Mouse (Mus musculus): ENCODE measurements around the gene Abhd14a.
"Not testable (repeated sequence)": the region's sequence is repeated elsewhere in the genome, so short reads cannot be mapped to it uniquely, and the experiment has no call there.

Gene Abhd14a

GRCm38 (mm10) chr9:106447348-106447747 is at the start of gene Abhd14a, which contains the start of gene Abhd14b:
Gene Abhd14a, minus strand, starts transcription at chr9:106447678.
Gene Abhd14b, plus strand, starts transcription at chr9:106447459.
- peak; percentile 96 to 98 for DNase-seq

DNA sequence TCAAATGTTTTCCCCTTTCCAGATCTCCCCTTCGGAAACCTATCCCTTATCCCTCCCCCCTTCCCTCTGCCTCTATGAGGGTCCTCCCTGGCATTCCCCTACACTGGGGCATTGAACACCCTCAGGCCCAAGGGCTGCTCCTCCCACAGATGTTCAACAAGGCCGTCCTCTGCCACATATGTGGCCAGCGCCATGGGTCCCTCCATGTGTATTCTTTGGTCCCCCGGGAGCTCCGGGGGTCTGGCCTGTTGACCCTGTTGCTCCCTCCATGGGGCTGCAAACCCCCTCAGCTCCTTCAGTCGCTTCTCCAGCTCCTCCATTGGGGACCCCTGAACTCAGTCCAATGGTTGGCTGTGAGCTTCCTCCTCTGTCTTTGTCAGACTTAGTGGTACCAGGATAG is 40.1 kb upstream of the Abhd14a start:
- DNase-seq, result not testable (repeated sequence)

- DNase-seq, result no peak
Measured at GRCm38 (mm10) chr9:106485076-106485475, 37.6 kb upstream of the Abhd14a start.

- DNase-seq, result no peak
Measured at GRCm38 (mm10) chr9:106483606-106484005, 36.1 kb upstream of the Abhd14a start.

GRCm38 (mm10) chr9:106483136-106483535 is 35.7 kb upstream of the Abhd14a start:
- no peak for DNase-seq

DNA sequence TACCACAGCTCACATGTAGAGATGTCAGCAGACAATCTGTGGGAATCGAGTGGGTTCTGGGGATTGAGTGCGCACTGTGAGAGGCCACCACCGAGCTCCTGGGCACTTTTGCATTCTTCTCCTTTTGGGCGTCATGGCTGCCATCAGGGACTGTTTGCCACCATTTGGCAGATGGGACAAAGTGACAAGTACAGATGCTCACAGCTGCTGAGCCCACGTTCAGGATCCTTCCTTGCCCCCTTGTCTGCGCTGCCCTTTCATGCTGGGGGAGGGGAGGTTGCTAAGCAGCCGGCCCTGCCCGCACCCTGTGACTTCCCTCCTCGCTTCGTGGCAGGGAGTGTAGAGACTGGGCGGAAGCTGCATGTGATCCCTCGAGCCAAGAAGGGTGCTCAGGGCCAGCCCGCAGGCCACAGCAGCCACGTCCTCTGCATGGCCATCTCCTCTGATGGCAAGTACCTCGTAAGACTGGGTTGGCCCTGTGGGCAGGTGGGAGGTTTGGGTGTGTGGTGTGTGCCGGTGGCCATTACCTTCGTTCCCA is 35.2 kb upstream of the Abhd14a start:
- no peak for DNase-seq

DNA sequence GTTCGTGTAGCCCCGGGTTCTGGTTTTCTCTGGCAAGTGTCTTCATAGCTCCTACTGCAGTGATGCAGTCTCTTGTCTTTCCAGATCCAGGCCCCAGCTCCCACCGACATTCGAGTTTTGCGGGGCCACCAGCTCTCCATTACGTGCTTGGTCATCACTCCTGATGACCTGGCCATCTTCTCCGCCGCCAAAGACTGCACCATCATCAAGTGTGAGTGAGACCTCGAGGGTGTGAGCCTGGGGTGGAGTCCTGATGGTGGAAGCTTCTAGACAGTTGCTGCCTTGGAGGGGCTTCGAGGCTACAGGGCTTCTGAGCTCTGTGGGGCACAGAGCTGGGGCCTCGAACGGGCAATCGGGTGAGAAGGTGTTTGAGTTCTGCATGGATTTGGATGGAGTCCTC is 34.2 kb upstream of the Abhd14a start:
- DNase-seq, result no peak

DNA sequence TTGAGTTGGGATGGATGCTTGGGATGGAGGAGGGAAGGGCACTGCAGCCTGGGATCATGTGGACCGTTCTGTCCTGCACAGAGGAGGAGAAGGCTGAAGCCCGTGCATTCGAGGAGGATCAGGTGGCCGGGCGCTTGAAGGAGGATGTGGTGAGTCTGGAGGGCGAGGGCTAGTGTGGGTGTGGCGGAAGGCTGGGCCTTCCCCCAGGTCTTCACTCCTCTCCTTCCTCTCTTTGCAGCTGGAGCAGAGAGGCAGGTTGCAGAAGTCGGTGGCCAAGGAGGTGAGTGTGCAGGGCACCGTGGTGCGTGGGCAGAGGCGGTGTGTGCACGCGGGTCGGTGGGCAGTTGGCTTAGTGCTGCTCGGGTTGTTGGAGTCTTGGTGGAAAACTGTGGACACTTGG is 33.6 kb upstream of the Abhd14a start:
- DNase-seq, result no peak

GRCm38 (mm10) chr9:106480541-106480940 is 33.1 kb upstream of the Abhd14a start:
- no peak for DNase-seq

DNA sequence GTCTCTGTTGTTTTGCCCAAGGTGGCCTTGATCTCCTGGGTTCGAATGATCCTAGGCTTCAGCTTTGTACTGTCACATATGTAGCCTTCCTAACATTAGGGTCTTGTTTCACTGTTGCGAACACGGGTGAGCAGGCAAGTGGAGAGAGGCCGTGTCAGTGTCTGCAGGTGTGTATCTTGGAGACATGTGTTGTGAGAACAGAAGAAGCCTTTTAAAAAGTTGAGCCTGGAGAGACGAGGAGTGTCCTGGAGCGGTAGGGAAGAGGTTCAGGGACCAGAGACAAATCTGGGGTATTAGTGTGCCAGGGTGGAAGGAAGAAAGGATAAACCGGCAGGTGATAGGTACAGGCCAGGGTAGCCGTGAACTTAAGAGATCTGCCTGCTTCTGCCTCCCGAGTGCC is 30.6 kb upstream of the Abhd14a start:
- peak in 1 of 2 experiments; percentile 2 for DNase-seq

DNA sequence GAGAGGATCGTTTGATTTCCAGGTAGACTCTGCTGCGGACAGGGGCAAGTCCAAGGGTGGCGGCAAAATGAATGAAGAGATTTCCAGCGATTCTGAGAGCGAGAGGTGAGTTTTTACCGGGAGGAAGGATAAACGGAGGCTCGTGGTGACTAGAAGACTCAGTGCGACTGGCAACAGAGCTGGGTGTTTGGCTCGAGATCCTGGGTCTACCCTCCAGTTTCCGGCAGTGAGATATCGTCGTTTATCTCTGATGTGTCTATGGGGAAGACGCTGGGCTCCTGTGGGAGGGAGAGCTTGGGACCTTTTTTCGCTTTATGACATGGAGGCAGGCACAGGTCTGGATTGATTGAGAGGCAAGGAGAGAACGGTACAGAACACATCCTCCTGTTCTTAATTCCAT is 30.2 kb upstream of the Abhd14a start:
- peak in 1 of 2 experiments; percentile 17 for DNase-seq

GRCm38 (mm10) chr9:106476924-106477484 is 29.5 kb upstream of the Abhd14a start, which contains the start of gene Parp3:
Gene Parp3, minus strand, starts transcription at chr9:106476949.
- peak; percentile 98 to 100 for DNase-seq

DNA sequence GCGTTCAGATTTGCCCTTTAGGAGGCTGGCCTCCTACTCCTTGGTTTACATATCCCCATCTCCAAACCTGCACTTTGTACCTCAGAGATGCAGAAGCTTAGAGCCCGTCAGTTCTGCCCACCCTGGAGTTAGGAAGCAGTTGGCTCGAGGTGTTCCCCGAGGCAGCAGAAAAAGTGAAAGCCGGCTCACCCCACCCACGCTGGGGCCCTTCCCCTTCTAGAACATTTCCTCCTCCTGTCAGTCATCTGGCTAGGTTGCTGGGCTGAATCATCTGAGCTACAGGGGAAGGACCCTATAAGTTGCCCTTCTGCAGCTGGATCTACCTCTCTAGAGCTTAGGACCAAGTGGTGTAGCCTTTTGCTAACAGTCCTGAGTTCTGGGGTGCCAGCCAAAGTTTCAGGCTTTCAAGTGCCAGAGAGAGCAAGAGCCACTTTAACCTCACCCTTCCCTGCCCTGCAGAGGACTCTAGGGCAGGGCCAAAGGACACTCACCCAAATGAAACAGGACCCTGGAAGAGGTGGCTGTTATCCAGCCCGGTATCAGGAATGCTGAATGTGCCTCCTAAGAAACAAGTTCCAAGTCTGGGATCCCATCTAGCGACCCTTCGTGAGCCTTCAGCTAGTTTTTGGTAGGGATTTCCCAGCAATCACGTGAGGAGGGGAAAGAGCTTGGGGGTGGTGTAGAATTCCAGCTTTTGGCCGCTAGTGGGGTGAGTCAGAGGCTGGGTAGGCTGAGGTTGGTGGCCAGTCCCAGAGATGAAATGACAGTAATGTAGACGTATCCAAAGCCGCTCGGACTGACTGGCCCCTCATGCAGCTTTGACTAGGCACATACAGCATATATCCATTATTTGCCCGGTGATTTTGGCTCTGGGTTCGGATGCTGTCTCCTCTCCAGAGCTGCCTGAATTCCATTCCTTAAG is 28.8 kb upstream of the Abhd14a start:
- no peak for DNase-seq

- peak; percentile 14 to 27 for DNase-seq
Measured at GRCm38 (mm10) chr9:106475663-106476001, 28.2 kb upstream of the Abhd14a start, which contains the start of gene Rrp9. Gene Rrp9, plus strand, starts transcription at chr9:106475963.

DNA sequence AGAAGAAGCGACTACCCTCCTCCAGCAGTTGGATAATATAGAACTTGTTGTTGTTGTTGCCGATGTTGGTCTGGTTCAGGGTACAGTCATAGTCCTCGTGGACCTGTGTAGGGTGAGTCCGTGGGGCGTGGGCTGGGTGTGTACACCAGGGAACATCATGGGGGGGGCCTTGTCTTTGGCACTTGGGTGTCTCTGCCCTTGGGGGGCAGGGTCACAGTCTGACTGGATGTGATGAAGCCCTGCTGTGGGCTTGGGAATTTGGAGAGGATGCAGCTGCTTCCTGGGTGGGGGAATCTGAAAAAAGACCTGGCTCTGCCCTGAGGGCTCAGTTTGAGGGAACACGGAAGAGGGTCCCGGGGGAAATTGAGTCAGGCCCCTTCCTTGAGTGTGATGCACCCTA is 27.6 kb upstream of the Abhd14a start:
- DNase-seq, result peak; percentile 33 to 43

DNA sequence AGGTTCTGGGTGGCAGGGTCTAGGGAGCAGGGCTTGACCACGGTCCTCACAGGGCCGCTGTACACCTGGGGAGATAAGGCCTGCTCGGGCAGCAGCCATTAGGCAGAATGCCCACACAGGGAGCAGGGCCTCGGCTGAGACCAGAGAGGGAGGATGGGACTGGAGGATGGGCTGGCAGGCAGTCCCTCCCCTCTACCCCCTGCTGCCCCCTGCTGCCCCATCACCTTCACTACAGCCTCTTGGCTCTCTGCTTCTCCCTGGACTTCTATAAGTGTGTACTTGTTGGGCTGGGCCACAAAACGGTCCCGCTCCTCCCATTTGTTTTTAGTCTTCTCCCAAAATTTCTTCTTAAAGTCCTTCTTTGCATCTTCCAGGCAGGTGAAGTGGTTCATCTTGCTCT is 27.0 kb upstream of the Abhd14a start:
- peak; percentile 81 to 85 for DNase-seq

GRCm38 (mm10) chr9:106473753-106474105 is 26.3 kb upstream of the Abhd14a start:
- DNase-seq, result peak; percentile 42

DNA sequence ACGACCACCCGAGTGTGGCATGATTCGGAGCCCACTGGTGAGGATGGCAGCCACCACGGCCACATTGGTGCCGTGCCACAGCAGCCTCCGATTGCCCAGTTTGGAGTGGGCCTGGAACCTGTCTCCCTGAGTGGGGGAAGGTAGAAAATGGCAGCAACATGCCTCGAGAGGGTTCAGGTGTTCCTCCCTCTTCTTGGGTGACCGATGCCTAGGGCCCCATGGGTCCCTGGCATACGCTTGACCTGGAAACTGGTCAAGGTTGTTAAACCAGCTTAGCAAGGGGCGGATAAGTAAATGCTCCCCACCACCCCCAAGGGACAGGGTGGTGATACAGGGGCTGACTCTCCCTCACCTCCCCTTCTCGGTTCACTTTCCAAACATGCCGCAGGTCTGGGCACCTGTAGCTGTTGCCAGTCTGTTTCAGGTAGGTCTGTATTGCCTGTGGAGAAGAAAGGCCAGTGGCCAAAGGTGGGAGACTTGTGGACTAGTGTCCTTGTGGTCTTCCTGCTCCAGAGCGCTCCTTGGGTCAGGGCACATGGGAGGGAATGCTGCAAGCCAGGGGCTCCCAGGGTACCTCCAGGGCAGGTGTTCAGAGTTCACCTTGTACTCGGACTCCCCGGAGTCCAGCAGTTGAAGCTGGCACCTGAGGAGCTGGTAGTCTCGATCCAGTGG is 25.7 kb upstream of the Abhd14a start:
- DNase-seq, result peak; percentile 25 to 31

DNA sequence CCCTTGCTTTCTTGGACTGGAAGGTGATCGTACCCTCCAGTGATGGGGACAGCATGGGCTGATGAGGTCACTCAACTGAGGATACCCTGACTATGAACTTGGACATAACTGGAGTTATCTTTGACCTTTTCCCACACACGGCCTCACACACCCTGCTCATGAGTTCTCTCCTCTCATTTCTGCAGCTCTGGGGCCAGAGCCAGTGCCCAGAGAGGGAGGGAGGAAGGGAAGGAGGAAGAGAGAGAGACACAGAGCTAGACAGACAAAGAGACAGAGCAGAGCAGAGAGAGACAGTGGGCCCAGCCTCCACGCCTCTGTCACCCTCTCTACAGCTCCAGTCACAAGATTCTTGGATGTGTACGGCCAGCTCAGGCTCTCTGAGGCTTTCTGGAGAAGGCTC is 24.8 kb upstream of the Abhd14a start:
- peak in 1 of 2 experiments; percentile 17 for DNase-seq

GRCm38 (mm10) chr9:106471892-106472291 is 24.4 kb upstream of the Abhd14a start:
- DNase-seq, result peak; percentile 44 to 50

- peak; percentile 10 to 11 for DNase-seq
Measured at GRCm38 (mm10) chr9:106470991-106471750, 23.7 kb upstream of the Abhd14a start.

DNA sequence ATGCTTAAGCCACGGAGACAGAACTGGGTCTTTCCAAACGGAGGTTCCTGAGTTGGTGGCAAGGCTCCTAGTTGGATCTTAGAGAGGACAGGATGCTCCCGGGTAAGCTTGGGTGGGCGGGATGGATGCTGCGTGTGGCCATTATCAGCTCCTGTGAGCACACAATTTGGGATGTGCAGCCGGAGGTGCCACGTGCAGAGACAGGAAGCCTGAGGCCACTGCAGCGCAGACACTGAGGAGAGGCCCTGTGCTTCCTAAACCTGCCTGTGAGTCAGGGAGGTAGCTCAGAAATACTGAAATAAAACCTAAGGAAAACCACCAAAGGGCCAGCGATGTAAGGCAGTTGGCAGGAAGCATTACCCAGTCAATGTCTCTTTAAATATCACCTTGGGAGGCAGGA is 22.3 kb upstream of the Abhd14a start:
- peak; percentile 1 to 6 for DNase-seq

GRCm38 (mm10) chr9:106469317-106469716 is 21.8 kb upstream of the Abhd14a start:
- DNase-seq, result peak; percentile 3 to 16

All from cerebellum, adult 18-20 months (tissue).